Mouse (Mus musculus): ENCODE results near the gene Inhbe.

The Inhbe gene

DNA sequence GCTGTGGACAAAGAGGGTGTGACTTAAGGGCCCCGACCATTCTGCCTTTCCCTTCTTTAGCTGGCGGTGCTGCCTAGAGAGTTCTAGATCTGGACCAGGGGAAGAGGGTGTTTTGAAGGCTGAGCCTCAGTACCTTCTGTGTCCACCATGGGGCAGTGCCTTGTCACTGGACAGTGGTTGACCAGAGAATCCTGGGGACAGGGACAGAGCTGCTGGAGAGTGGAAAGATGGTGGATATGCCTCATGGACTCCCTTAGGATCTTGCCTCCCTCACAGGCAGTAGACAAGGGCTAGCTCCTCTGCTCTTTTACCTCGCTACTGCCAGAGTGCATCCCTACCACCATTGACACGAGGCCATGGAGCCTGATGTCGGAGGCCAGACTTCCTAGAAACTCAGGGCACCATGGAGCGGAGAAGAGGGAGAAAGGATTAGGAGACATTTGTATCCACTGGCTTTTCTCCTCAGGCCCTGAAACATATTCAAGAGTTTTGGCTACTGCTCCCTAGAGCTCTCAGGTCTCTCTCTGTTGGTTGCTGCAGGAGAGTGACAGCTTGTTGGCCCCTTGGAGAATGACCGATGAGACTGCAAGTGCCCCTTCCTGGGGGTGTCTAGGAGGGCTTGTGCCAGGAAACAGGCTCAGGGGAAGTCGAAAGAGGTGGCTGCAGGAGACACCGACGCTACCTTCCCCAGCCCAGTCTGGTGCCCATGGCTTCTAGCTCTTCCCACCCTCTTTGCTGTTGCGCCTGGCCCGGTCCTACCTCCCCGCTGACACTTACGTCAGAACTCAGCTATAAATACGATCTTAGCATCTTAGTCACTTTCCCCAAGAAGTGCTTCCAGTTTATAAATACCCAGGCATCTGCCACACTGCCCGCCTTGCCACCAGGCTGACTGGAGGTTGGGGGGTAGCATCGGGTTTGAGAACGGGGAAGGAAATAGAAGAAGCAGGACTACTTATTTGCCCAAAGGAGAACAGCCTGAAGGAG is at the start of gene Inhbe:
Inhbe (minus strand) TSS at position 503 of the 987 bp plus-strand sequence.
- DNase-seq (ENCODE audit: low spot score): no peak

- no peak for DNase-seq (ENCODE audit: low spot score)
Measured at GRCm38 (mm10) chr10:127391774-127392173, 37.6 kb upstream of the Inhbe start.

DNA sequence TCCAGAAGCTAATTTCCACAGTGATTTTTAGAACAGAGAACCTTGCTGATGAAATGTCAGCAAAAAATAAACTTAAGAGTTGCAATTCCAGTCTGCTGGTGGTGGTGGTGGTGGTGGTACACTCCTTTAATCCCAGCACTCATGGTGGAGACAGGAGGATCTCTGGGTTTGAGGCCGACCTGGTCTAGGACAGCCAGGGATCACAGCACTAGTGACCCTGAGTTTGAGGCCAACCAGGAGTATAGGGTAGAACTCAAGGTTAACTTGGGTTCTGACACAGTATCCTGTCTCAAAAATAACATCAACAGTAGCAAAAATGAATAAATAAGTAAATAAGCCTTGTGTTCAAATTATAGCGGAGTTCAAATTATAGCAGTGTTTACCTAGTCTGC is 27.5 kb upstream of the Inhbe start:
- no peak for DNase-seq (ENCODE audit: low spot score)

- peak; percentile 67 for DNase-seq (ENCODE audit: low spot score)
Measured at GRCm38 (mm10) chr10:127380767-127381742, 26.8 kb upstream of the Inhbe start.

- DNase-seq (ENCODE audit: low spot score): peak; percentile 93
Measured at GRCm38 (mm10) chr10:127380251-127380691, 26.1 kb upstream of the Inhbe start, which contains the start of gene R3hdm2. R3hdm2 (plus strand) TSS chr10:127380327.

DNA sequence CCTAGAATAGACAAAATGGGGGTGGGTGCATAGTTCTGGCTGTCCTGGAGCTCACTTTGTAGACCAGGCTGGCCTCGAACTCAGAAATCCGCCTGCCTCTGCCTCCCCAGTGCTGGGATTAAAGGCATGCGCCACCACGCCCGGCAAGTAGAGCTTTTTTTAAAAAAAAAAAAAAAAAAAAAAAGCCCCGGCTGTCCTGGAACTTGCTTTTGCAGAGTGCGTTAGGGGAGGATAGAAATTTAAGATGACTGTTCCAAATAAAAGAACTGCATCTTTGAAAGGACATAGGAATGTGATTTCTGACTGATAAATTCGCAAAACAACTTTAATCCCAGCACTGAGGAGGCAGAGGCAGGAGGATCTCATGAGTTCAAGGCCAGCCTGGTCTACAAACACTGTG is 25.4 kb upstream of the Inhbe start:
- DNase-seq (ENCODE audit: low spot score): no peak

DNA sequence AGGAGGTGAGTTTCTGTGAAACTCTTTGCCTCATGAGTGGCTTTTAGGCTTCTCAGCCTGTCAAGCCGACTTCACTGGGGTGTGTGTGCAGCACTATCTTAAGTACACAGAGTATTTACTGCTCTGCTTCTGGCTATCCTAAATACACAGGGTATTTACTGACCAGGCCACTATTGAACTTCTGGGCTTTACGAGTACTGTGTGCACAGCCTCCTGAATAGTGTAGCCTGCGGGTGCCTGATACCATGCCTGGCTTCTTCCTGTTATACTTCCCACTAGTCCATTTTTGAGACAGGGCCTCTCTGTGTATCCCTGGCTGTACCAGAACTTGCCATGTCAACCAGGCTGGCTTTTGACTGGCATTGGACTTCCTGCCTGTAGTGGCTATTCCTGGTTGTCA is 23.5 kb upstream of the Inhbe start:
- peak; percentile 60 for DNase-seq (ENCODE audit: low spot score)

DNA sequence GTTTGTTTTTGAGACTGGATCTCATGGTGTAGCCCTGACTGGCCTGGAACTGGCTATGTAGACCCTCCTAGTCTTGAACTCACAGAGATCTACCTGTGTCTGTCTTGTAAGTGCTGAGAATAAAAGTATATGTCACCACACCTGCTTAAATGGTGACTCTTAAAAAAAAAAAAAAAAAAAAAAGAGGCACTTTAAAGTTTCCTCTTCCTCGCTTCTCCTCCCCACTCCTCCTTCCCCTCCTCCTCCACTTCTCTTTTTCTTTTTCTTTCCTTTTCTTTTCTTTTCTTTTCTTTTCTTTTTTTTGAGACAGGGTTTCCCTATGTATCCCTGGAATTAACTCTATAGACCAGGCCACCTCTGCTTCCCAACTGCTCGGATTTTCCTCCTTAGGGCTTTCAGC is 16.8 kb upstream of the Inhbe start:
- no peak for DNase-seq (ENCODE audit: low spot score)

- DNase-seq (ENCODE audit: low spot score): peak; percentile 77
Measured at GRCm38 (mm10) chr10:127369834-127370820, 15.9 kb upstream of the Inhbe start, which contains the start of gene Inhbc. Inhbc (minus strand) TSS chr10:127370431.

- peak; percentile 64 for DNase-seq (ENCODE audit: low spot score)
Measured at GRCm38 (mm10) chr10:127368273-127368672, 14.1 kb upstream of the Inhbe start.

- DNase-seq (ENCODE audit: low spot score): no peak
Measured at GRCm38 (mm10) chr10:127367116-127367515, 12.9 kb upstream of the Inhbe start.

- DNase-seq (ENCODE audit: low spot score): no peak
Measured at GRCm38 (mm10) chr10:127360714-127361113, 6.5 kb upstream of the Inhbe start.

- DNase-seq (ENCODE audit: low spot score): peak; percentile 82
Measured at GRCm38 (mm10) chr10:127355336-127355735, 1.1 kb upstream of the Inhbe start.

GRCm38 (mm10) chr10:127352766-127353165 is 1.4 kb downstream of the Inhbe start:
- DNase-seq (ENCODE audit: low spot score): no peak

DNA sequence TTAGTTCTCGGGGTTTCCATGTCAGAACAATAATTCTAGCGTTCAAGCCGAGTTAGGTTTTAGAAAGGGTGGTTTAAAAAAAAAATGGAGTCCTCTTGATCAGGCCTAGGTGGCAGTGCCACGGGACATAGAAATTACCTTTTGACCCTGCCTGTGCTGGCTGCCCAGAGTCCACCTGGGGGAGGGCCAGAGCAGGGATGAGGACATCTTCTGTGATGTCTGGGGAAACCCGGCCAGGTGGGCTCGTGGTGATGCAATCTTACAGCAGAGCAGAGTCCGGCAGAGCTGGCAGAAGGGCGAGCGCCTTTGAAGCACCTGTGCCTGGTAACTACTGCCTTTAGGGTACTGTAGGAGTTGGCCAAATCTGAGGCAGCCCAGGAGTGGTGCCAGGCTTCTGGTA is 2.0 kb downstream of the Inhbe start:
- no peak for DNase-seq (ENCODE audit: low spot score)

DNA sequence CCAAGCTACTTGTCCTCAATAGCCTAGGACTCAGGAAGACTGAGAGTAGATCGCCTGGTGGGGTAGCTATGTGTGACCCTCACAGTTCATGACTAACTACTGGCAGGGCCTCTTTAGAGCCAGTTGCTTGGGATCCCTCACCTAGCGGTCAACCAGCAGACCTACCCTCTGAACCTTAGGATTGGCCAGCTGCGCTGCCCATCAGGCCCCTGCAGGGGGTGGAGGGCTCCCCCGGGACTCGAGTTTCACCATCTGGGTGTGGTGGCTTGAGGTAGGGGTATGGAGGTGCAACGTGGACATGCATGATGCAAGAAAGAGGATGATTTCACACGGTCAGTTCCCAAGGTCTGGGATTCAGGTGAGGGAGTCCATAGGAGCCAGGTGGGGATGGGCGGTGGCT is 2.5 kb downstream of the Inhbe start:
- DNase-seq (ENCODE audit: low spot score): no peak

DNA sequence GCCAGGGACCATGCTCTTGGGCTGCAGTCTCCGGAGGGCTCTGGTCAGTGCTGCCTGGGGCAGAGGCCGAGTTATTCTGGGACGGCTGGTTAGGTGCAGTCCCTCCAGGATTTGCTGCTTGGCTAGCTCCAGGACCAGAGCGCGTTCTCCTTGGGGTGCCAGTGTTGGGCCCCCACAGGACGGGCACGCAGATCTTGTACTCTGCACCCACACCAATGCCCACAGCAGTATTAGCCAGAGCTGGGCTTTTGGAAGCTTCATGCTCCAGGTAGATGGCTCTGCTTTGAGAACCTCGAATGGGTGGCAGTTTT is 3.0 kb downstream of the Inhbe start:
- no peak for DNase-seq (ENCODE audit: low spot score)

DNA sequence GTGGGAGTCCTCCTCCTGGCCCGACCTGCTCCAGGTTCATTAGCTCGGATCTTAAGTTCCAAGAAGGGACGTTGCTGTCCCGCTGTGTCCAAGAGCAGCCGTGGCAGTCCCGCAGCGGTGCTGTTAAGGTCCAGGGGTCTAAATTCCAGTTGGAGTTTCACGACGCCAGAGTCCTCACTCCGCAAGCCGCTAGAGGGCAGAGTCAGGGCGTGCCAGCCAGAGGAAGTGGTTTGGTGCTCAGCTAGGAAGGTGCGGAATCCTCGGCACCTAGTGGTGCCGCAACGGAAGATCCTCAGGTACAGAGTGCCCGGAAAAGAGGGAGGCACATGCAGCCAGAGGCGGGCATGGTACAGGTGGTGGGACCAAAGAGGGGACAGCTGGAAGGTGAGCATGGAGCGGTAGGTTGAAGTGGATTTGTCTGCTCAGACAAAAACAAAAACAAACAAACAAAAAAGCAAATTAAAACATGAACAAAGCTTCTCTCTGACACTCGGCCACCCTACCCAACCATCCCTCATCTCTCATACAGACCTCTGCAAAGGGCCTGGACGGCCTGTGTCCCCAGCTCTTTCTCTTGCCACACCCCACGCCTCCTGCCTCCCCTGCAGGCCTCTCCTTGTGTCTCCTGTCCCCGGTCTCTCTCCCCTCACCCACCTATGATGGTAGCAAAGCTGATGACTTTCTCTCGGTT is 3.5 kb downstream of the Inhbe start:
- DNase-seq (ENCODE audit: low spot score): peak; percentile 79

- DNase-seq (ENCODE audit: low spot score): no peak
Measured at GRCm38 (mm10) chr10:127349810-127350209, 4.4 kb downstream of the Inhbe start.

- no peak for DNase-seq (ENCODE audit: low spot score)
Measured at GRCm38 (mm10) chr10:127348957-127349356, 5.3 kb downstream of the Inhbe start.

DNA sequence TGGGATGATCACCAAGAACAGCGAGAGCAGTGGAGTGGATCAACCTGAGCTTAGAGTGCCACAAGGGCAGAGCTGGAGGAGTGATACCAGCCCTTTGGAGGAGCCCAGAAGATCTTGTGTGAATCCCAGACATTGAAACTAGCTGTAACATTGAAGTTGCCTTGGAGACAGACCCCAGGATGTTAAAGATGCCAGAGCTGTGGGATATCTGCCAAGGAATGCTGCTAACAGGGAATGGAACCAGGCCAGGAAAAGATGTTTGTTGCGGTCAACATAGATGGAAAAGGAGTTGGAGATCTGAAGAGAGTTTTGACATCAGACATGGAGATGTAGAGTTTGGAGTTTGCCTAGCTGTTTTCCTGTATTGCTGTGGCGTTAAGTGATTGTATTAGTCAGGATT is 8.0 kb downstream of the Inhbe start:
- no peak for DNase-seq (ENCODE audit: low spot score)
